Mouse (Mus musculus): ENCODE measurements around the gene Hnrnpa2b1.
A peak's percentile ranks its signal among the peaks of the same experiment; 100 is the strongest.
"Not testable (repeated sequence)": the region's sequence is repeated elsewhere in the genome, so short reads cannot be mapped to it uniquely, and the experiment has no call there.

Hnrnpa2b1 gene

GRCm38 (mm10) chr6:51469715-51470310, at the start of gene Hnrnpa2b1:
Hnrnpa2b1 (minus strand) TSS chr6:51469894.
- peak; percentile 100 for DNase-seq (ENCODE audit: low spot score)

GRCm38 (mm10) chr6:51514860-51515259, 45.2 kb upstream of the Hnrnpa2b1 start:
- no peak for DNase-seq (ENCODE audit: low spot score)

GRCm38 (mm10) chr6:51513745-51514144, 44.1 kb upstream of the Hnrnpa2b1 start:
- no peak for DNase-seq (ENCODE audit: low spot score)

- no peak for DNase-seq (ENCODE audit: low spot score)
Measured at GRCm38 (mm10) chr6:51510946-51511345, 41.3 kb upstream of the Hnrnpa2b1 start.

GRCm38 (mm10) chr6:51510094-51510493, 40.4 kb upstream of the Hnrnpa2b1 start:
- DNase-seq (ENCODE audit: low spot score): peak; percentile 76

- DNase-seq (ENCODE audit: low spot score): peak; percentile 90
Measured at GRCm38 (mm10) chr6:51508750-51509648, 39.3 kb upstream of the Hnrnpa2b1 start.

GRCm38 (mm10) chr6:51507556-51507955, 37.9 kb upstream of the Hnrnpa2b1 start:
- no peak for DNase-seq (ENCODE audit: low spot score)

- DNase-seq (ENCODE audit: low spot score): no peak
Measured at GRCm38 (mm10) chr6:51505671-51506070, 36.0 kb upstream of the Hnrnpa2b1 start.

GRCm38 (mm10) chr6:51497321-51498111, 27.8 kb upstream of the Hnrnpa2b1 start:
- DNase-seq (ENCODE audit: low spot score): no peak

GRCm38 (mm10) chr6:51489787-51490186, 20.1 kb upstream of the Hnrnpa2b1 start:
- peak; percentile 29 for DNase-seq (ENCODE audit: low spot score)

GRCm38 (mm10) chr6:51486731-51487130, 17.0 kb upstream of the Hnrnpa2b1 start:
- no peak for DNase-seq (ENCODE audit: low spot score)

GRCm38 (mm10) chr6:51486076-51486710, 16.5 kb upstream of the Hnrnpa2b1 start:
- no peak for DNase-seq (ENCODE audit: low spot score)

GRCm38 (mm10) chr6:51485646-51486045, 16.0 kb upstream of the Hnrnpa2b1 start:
- no peak for DNase-seq (ENCODE audit: low spot score)

GRCm38 (mm10) chr6:51484556-51484955, 14.9 kb upstream of the Hnrnpa2b1 start:
- DNase-seq (ENCODE audit: low spot score): not testable (repeated sequence)

- no peak for DNase-seq (ENCODE audit: low spot score)
Measured at GRCm38 (mm10) chr6:51483861-51484260, 14.2 kb upstream of the Hnrnpa2b1 start.

GRCm38 (mm10) chr6:51481548-51481947, 11.9 kb upstream of the Hnrnpa2b1 start:
- DNase-seq (ENCODE audit: low spot score): no peak

GRCm38 (mm10) chr6:51479136-51479731, 9.5 kb upstream of the Hnrnpa2b1 start:
- DNase-seq (ENCODE audit: low spot score): no peak

GRCm38 (mm10) chr6:51472213-51472612, 2.5 kb upstream of the Hnrnpa2b1 start:
- no peak for DNase-seq (ENCODE audit: low spot score)

- peak; percentile 43 for DNase-seq (ENCODE audit: low spot score)
Measured at GRCm38 (mm10) chr6:51471782-51472181, 2.1 kb upstream of the Hnrnpa2b1 start.

- no peak for DNase-seq (ENCODE audit: low spot score)
Measured at GRCm38 (mm10) chr6:51471179-51471505, 1.4 kb upstream of the Hnrnpa2b1 start.

- peak; percentile 92 for DNase-seq (ENCODE audit: low spot score)
Measured at GRCm38 (mm10) chr6:51470311-51471178, 851 bp upstream of the Hnrnpa2b1 start, which contains the start of gene Cbx3. Cbx3 (plus strand) TSS chr6:51470360.

Data from embryo, embryonic 10 days (tissue).